Mouse (Mus musculus): ENCODE measurements around the gene Trpv3.
A peak's percentile ranks its signal among the peaks of the same experiment; 100 is the strongest.

Gene Trpv3

GRCm38 (mm10) chr11:73267267-73267666 lies at the start of gene Trpv3:
Gene Trpv3, plus strand, starts transcription at chr11:73267388.
- no peak for DNase-seq

- DNase-seq, result no peak
Measured at GRCm38 (mm10) chr11:73219671-73220070, 47.5 kb upstream of the Trpv3 start.

GRCm38 (mm10) chr11:73220651-73221050 lies 46.5 kb upstream of the Trpv3 start:
- DNase-seq, result no peak

GRCm38 (mm10) chr11:73222846-73223245 lies 44.3 kb upstream of the Trpv3 start:
- no peak for DNase-seq

GRCm38 (mm10) chr11:73223966-73224365 lies 43.2 kb upstream of the Trpv3 start:
- peak in 1 of 2 experiments; percentile 30 for DNase-seq

- DNase-seq, result no peak
Measured at GRCm38 (mm10) chr11:73225856-73226255, 41.3 kb upstream of the Trpv3 start.

GRCm38 (mm10) chr11:73228881-73229280 lies 38.3 kb upstream of the Trpv3 start:
- no peak for DNase-seq

- DNase-seq, result no peak
Measured at GRCm38 (mm10) chr11:73230081-73230480, 37.1 kb upstream of the Trpv3 start.

- no peak for DNase-seq
Measured at GRCm38 (mm10) chr11:73232513-73232912, 34.7 kb upstream of the Trpv3 start.

GRCm38 (mm10) chr11:73233992-73234391 lies 33.2 kb upstream of the Trpv3 start, which contains the start of gene Trpv1:
Gene Trpv1, plus strand, starts transcription at chr11:73234292.
- no peak for DNase-seq

GRCm38 (mm10) chr11:73235990-73236701 lies 31.0 kb upstream of the Trpv3 start:
- DNase-seq, result peak in 1 of 2 experiments; percentile 10

GRCm38 (mm10) chr11:73236731-73237130 lies 30.5 kb upstream of the Trpv3 start:
- DNase-seq, result no peak

- no peak for DNase-seq
Measured at GRCm38 (mm10) chr11:73242199-73242598, 25.0 kb upstream of the Trpv3 start.

- no peak for DNase-seq
Measured at GRCm38 (mm10) chr11:73242777-73243176, 24.4 kb upstream of the Trpv3 start.

GRCm38 (mm10) chr11:73257362-73257945 lies 9.7 kb upstream of the Trpv3 start:
- no peak for DNase-seq

- DNase-seq, result no peak
Measured at GRCm38 (mm10) chr11:73258664-73259063, 8.5 kb upstream of the Trpv3 start.

GRCm38 (mm10) chr11:73260457-73260856 lies 6.7 kb upstream of the Trpv3 start:
- DNase-seq, result no peak

GRCm38 (mm10) chr11:73261385-73261784 lies 5.8 kb upstream of the Trpv3 start:
- DNase-seq, result no peak

- peak in 1 of 2 experiments; percentile 22 for DNase-seq
Measured at GRCm38 (mm10) chr11:73274821-73275220, 7.6 kb downstream of the Trpv3 start.

GRCm38 (mm10) chr11:73280710-73281109 lies 13.5 kb downstream of the Trpv3 start:
- DNase-seq, result no peak

- peak; percentile 74 to 76 for DNase-seq
Measured at GRCm38 (mm10) chr11:73281528-73282027, 14.4 kb downstream of the Trpv3 start.

- no peak for DNase-seq
Measured at GRCm38 (mm10) chr11:73283369-73283768, 16.2 kb downstream of the Trpv3 start.

GRCm38 (mm10) chr11:73283926-73284325 lies 16.7 kb downstream of the Trpv3 start:
- DNase-seq, result no peak

GRCm38 (mm10) chr11:73284351-73284750 lies 17.2 kb downstream of the Trpv3 start:
- DNase-seq, result no peak
